Mouse (Mus musculus) spleen, adult 18-20 months (tissue): ENCODE data around the gene Ate1.
"Not testable (repeated sequence)": the region's sequence is repeated elsewhere in the genome, so short reads cannot be mapped to it uniquely, and the experiment has no call there.

Source experiments
- DNase-seq, 2 experiments: peaks; one replicate each; pipeline ENCODE4 v3.0.0; 2022; ENCODE audit warnings: mixed read lengths in 2 of 2

Ate1 gene

DNA sequence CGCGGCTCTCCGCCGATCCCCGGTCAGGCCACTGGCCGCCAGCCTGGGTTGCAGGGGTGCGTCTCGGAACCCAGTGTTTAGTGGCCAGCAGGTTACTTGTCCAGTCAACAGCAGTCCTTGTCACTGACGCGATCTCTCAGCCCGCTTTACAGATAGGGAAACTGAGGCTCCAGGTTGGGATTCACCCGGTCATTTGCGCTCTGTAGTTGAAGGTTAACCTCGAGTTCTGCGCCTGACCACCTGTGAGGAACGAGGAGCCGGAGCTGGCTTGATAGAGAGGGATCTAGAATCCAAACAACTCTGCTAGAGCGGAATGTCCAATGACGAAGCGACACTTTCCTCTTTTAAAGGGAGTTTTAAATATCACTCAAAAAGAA lies at the start of gene Ate1:
Ate1 (minus strand) TSS at position 321 of the 377 bp plus-strand sequence.
- DNase-seq, result no peak

DNA sequence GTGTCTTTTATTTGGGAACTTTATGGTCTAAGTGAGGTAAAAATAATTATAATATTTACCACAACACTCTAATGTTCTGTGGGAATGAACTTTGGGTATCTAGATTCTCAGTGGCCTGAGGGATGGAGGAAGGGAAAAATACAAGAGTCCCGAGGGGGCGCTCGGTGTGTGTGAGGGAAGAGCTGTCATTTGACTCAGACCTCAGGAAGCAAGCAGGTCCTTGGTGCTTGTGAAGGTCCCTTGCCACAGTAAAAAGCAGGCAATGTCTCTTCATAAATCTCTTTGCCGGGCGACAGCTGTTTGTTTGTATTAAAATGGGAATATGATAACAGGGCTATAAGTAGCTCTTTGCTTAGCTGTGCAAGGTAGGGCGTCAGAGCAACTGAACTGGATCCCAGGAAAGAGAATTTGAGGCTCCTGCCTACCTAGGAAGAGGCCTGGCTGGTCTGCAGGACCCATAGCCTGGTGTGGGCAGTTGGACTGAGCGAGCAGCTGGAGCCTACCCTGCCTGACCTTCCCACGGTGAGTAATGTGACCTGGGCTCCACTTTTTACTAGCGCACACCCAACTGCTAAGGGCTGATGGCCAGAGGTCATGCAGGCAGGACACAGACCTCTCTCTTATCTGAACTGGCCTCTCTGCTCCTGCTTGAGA lies 48.7 kb upstream of the Ate1 start:
- DNase-seq, result no peak

DNA sequence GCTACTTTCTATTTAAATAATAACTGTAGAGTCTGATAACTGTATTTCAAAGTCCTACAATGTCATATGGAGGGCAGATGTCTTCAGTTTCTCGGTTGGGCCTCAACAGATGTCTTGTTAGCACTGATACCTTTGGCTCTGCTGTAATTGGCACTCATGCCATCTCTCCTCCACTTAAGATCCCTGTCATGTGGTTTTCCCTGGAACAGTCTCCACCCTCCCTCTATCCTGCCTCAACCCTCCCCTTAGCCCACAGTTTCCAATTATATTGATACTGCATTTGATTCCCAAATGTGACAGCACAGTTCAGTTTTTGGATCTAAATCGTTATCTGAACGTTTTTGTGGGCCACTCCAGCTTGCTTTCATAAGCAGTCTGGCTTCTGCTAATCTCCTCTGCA lies 44.4 kb upstream of the Ate1 start:
- no peak for DNase-seq

DNA sequence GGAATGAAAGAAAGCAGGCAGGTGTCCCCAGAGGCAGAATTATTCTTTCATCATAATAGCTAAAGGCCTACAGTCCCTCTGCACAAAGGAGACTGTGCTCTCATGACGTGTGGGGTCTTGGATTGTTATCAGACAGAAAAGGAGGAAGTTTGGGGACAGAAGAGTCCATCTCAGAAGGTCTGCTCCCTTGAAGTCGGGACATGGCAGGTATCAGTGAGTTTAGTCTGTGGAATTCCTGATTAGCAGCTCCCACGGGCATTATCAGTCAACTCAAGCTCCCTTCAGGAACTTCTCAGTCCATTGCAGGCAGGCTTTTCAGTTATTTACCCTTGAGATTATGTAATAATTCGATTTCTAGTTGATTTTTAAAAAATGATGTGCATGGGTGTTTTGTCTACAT lies 43.7 kb upstream of the Ate1 start:
- no peak for DNase-seq

DNA sequence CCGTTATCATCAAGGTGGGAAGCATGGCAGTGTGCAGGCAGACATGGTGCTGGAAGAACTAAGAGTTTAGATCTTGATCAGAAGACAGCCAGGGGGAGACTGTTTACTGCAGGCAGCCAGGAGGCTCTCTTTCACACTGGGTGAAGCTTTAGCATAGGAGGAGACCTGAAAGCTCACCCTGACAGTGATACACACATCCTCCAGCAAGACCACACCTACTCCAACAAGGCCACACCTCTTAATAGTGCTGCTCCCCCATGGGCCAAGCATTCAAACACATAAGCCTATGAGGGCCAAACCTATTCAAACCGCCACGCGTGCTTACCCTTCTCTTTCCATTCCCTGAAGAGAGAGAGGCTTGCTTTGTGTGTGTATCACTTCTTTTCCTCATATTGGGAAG lies 43.1 kb upstream of the Ate1 start:
- DNase-seq, result no peak

DNA sequence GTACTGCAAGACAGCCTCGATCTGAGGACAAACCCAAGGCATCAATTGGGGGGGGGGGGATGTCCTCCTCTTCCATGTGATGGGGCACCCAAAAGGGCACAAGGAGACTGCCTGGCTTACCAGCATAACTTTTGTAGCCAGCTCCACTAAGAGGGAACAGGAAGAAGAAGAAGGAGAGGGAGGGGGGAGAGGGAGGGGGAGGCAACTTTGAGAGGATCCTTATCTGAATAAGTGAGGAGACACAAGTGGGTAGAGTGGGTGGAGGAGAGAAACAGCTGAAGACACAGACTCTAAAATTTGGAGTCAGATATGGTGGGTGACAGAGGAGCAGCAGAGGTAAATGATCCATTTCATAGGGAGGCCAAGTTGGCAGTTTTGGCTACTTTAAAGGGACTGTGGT lies 40.8 kb upstream of the Ate1 start:
- DNase-seq, result no peak

DNA sequence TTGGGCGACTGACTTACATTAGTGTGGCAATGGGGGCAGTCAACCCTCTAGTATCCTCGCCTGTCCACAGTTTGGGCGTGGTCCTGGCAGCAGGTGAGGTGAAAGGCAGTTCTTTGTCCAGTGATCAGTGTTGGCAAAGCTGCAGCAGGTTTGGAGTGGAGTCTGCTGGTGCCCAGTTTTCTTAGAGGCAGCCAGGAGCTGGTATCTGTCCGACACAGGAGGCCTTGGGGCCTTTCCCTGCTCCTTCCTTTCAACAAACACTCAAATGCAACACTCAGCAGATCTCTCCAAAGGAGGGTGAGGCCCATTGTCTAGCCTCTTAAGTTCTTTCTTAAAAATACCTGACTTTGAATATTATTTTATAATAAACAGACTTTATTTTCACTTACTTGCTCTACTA lies 38.4 kb upstream of the Ate1 start:
- no peak for DNase-seq

DNA sequence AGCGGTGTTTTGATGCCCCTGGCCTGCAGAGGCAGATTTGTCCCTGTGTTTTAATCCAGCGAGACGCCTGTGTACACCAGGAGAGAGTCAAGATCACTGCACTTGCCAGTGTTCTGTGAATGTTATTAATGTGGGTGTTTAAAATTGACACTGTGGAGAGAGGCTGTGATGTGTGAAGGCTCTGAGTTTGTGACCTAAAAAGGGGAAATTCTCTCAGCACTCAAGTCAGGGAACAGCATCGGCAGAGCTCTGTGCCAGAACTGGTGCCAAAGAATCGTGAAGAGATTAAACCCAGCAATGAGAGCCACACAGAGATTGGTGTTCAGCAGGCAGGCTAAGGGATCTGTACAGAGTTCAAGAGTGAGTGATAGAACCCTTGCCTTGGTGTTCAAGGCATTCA lies 35.4 kb upstream of the Ate1 start:
- DNase-seq, result no peak

DNA sequence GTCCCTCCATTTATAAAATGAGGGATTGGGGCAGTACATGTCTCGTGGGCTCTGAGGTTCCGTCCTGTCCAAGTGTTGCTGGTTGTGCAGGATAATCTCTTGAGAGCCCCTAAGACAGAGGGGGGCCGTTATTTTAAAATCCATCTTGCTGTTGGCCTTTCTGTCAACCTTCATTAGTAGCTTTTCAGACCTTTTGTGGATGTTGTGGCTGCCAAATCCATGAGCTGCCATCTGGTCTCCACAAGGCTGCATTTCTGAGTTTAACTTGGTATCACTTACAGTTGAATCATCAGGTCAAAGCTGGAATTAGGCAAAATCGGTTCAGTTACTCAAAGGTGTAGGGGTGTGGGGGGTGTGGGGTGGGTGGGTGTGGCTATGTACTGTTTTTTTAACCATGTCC lies 33.2 kb upstream of the Ate1 start:
- DNase-seq, result no peak

DNA sequence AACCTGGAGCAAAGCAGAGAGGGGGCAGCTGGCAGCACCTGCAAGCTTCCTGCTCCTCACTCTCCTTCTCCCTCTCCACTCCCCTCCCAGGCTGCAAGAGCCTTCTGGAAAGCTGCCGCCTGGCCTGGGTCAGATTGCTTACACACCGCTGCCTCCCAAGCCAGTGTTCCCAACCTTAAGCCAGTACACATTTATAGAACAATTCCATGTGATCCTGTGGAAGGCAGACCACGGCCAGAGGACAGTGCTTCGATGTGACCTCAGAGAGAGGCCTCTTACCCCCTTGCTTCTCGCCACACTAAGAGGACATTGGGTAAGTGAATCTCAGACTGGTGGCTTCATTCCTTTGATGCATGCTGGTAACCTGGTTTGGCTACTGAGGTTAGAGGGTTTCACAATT lies 32.6 kb upstream of the Ate1 start:
- DNase-seq, result no peak

DNA sequence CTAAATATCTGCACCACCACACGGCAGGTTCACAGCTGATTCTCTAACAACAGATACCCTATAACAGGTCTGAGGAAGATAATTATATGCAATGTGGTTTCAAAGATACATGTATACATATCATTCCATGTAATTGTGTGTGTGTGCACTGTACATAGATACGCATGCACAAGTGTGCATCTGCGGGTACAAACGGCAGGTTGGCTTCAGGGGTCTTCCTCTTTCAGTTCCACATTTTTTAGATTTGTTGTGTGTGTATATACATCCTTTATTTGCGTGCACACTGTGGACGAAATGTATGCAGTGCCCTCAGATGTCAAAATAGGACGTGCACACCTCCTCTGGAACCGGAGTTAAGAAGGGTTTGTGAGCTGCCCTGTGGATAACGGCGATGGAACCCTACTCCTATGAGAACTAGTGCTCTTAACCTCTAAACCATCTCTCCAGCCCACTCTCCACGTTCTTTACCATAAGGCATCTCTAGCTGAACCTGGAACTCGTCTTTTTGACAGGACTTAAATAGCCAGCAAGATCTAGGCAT lies 27.5 kb upstream of the Ate1 start:
- peak in 1 of 2 experiments; percentile 6 for DNase-seq

DNA sequence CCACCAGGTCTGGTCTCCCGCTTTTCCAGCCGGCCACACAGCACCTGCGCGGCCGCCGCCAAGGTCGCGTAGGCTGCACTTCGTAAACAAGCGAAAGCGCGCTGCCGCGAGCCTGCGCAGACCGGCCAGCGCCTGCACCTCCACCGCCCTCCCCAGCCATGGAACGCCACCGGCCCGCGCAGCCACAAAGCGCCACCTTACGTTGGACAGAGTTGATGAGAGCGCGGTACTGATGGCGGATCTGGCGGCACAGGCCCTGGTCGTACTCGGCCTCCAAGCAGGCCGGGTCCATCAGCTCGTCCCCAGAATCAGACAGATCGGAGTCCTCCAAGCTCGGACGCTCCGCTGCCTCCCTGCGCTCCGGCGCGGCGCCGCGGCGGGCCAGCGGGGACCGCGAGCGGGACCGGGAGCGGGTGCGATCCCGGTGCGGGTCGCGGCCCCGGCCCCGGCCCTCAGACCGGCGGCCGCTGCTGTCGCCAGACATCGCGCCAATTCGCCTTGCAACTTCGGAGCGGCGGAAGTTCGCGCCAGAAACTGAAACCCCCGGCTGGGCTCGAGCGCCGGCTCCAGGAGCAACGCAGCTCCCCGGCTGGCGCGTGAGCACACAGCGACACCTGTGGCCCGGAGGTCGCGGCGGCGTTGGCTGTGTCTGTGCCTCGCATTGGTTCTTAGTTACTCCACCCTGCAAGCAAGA lies 26.8 kb upstream of the Ate1 start:
- DNase-seq, result peak; percentile 86 to 94

DNA sequence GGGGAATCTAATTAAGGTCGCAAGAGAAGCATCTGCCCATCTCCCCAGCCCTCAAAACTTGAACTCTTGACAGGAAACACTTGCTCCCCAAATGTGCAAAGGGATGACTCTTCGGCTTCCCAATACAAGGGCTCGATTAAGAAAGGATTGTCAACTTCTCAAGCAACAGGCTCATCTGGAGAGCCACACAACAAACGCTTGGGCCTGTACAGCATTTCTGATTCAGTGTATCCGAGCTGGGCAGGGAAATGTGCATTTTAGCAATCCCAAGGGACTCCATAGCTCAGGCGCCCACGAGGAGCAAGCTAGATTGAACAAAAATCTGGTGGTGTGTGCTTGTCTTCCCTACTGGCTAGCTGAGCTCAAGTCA lies 26.2 kb upstream of the Ate1 start:
- DNase-seq, result no peak

DNA sequence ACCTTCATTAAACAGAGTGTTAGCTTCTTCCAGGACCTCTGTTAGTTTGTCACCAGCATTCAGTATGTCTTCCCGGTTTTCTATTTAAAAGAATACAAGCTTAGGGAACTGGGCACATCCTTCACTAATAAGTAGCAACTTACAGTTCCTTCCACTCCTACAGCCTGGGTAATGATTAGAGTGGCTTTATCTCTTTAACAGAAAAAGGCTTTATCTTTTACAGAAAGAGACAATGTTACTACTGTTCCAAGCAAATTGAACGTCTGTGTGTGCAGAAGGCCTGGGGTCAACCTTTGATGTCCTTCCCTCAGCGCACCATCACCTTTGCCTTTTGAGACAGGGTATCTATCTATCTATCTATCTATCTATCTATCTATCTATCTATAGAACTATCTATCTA lies 25.7 kb upstream of the Ate1 start:
- no peak for DNase-seq

DNA sequence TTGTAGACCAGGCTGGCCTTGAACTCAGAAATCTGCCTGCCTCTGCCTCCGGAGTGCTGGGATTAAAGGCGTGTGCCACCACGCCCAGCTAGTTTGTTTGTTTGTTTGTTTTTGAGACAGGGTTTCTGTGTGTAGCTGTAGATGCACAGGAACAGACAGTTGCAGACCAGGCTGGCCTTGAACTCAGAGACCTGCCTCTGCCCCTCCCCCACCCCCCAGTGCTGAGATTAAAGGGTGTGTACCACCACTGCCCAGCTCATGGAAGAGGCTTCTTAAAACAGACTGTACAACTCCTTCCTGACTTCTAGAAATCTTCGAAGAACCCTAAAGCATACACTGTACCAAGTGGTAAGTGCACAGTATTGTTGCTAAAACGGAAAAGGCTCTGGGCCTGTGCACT lies 25.2 kb upstream of the Ate1 start:
- no peak for DNase-seq

DNA sequence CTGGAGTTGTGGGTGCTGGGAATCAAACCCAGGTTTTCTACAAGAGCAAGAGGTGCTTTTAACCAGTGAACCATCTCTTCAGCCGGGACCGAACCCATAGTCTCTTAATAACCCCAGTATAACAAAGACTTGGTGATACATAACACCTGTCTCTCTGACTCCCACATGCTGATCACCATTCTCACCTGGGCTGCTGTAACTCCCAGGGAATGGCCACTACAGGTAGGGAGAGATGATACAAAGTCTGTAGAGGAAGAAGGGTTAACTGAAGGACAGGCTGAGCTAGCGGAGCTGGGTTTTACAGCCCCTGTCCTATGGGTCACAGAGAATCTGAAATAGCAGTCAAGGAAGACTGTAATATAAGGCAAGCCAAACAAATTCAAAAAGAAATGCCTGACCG lies 23.0 kb upstream of the Ate1 start:
- DNase-seq, result no peak

DNA sequence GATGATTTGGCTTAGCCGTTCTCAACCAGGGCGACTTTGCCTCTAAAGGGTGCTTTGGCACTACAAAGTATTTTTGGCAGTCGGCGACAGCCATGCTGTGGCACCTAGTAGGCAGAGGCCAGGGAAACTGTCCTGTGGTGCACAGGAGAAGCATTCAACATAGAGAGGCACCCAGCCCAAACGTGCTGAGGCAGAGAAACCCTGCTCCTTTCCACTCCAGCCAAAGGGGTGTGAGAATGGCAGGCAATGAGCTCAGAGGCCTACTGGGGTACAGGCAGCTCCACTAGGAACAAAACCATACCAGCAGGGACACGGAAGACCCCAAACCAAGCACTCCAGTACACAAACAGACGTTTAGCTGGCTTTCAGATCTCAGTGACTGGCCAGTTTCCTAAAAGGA lies 20.0 kb upstream of the Ate1 start:
- no peak for DNase-seq

DNA sequence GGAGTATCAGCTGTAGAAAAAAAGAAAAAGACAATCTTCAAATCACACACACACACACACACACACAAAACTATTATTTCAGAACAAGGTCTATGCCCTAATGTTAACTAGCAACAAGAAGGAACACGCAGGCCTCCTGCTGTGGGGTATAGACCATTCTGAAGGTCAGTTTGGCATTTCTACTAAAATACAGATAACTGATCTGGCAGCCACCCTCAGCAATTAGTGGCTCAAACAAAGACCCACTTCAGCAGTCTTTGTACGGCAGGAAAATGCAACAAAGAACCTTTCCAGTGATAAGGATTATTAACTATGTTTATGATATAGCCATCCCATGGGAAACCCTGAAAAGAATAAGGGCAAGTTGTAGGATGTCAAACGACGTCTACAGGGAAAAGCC lies 16.9 kb upstream of the Ate1 start:
- DNase-seq, result no peak

DNA sequence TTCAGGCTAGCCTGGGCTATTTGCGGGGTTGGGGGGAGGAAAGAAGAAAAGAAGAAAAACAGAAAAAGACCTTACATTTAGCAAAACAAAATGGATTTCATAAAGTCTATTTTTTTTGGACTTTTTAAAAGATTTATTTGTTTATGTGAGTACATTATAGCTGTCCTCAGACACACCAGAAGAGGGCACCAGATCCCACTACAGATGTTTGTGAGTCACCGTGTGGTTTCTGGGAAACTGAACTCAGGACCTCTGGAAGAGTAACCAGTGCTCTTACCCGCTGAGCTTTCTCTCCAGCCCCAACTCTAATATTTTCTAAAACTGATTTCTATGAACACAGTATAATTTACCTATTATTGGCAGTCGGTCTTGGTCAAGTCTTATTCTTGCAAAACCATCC lies 15.0 kb upstream of the Ate1 start:
- no peak for DNase-seq

DNA sequence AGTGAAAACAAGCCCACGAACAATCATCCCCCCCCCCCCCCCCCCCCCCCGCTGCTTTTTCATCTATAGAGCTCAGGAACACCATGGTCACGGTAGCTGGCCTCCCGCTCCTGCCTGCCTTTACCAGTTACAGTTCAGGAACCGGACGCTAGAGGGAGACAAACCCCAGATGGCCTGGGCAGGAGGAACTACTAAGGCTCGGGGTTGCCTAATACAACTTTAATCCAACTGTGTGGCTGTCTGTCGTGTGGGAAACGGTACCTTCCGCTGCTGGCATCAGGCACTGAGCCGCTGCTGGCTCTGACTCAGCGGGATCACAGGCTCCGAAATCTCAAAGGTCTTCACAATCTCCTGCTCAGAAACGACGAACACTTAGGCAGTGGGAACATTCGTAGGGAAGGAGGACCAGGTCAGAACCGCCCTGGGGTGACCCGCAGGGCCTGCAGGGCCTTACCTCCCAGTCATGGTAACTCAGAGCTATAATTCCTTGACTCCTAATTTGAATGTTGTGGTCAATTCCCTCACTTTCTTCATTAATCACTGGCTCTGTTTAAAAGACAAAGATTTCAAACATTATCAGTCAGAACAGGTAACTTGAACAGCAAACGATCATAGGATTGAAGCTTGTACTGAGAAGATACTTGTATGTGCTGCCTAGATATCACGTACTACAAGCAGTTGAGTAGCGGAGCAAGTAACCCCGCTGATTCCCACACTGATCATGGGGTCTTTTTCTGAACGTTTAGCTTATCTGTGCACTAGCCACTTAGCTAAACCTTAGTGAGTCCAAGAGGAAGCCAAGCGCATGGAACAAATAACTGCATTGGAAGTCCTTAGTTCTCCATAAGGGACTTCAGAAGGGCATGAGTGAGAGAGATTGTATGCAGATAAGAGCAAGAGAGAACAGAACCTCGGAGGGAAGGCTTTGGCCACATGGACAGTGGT lies 13.4 kb upstream of the Ate1 start:
- DNase-seq, result peak; percentile 60 to 88

DNA sequence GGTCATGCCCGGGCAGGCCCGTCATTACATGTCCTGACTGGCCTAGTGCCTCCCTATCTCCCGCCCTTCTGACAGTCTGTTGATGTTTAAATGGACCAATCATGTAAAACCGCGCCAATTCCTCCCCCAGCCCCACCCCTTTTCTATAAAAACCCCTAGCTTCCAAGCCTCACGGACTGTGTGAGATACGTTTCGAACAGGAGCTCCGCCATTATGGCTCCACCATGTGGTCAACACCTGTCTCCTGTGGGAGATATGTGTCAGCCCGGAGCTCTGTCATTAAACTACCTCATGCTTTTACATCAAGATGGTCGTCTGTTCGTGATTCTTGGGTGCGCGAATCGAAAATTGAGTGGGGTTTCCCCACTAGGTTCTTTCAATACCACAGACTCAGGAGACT lies 11.0 kb upstream of the Ate1 start:
- not testable (repeated sequence) for DNase-seq

DNA sequence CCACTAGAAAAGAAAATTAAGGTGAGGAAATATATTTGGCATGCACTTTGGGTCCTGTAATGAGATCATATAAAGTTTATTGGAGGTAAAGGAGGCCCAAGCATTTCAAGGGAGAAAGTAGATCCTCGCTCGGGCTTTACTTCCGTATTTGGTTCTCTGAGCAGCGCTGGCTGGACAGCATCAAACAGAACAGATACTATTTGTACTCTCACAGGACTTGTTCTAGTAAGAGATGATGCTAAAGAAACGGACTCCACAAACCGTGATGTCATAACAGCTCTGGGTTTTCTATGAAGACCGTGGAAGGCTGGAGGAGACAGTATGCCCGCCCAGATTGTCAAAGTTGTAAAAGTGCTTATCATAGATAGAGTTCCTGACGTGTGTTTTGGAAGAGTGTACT lies 7.1 kb upstream of the Ate1 start:
- DNase-seq, result no peak

DNA sequence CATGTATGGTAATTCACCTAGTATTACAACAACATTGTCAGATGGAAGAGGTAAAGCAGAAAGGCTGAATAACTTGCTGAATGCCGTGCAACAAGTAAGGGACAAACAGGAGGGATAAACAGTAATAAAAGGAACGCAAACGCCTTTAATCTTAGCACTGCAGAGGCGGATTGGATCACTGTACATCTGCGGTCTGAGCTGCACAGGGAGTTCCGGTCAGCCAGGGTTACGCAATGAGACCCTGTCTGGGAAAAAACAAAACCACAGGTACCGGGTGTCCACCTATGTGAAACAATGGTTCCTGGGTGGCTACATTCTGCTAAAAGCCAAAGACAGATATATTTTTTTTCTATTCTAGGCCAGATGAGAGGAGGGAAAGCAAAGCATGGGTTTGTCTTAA lies 3.3 kb upstream of the Ate1 start:
- no peak for DNase-seq
